Mouse (Mus musculus) olfactory bulb, adult 2 months (tissue): Measurements from ENCODE around the gene Ccn5. TPM values are rescaled to one million over a fixed set of nuclear protein-coding genes. Genes with fewer than 3 reads are reported as not detected.

Experiments used
- H3K27ac ChIP-seq: fragments of 200-500 bp; 2 replicates; pipeline ENCODE4 v1.5.1; 2012; ENCODE audit warnings: low read depth, low read length; ENCODE audit not compliant: insufficient read depth
- H3K4me1 ChIP-seq: fragments of 200-500 bp; 2 replicates; pipeline ENCODE4 v1.6.1; 2012; ENCODE audit warnings: low read length; ENCODE audit not compliant: control insufficient read depth, insufficient read depth
- H3K4me3 ChIP-seq: fragments of 200-500 bp; 2 replicates; pipeline ENCODE4 v1.5.1; 2012; ENCODE audit warnings: mild to moderate bottlenecking, low read depth, low read length, moderate library complexity; ENCODE audit not compliant: insufficient read depth
- CTCF ChIP-seq: fragments of 200-500 bp; IDR thresholded peaks from 2 replicates; pipeline ENCODE4 v1.5.1; 2012; ENCODE audit warnings: low read depth, mild to moderate bottlenecking, low read length, moderate library complexity; ENCODE audit not compliant: insufficient read depth
- POLR2A ChIP-seq: fragments of 200-500 bp; IDR thresholded peaks from 2 replicates; pipeline ENCODE4 v1.6.1; 2012; ENCODE audit warnings: mild to moderate bottlenecking, low read depth, low read length, moderate library complexity; ENCODE audit not compliant: insufficient read depth
- WGBS: fragments of 180-500 bp; shearing (Covaris S2); methylation state at CpG from one replicate; pipeline ENCODE4 v1.1.7; 2018; 5-methylcytosine and 5-hydroxymethylcytosine counted together
- polyA plus RNA-seq: library from polyadenylated mRNA; stranded (reverse); fragments of >200 nt; gene quantifications from 2 replicates; pipeline ENCODE4 v1.2.4, GENCODE M21; 2012; ENCODE audit warnings: low replicate concordance; ENCODE audit not compliant: missing spikeins, insufficient read depth, insufficient read length

The Ccn5 gene
- polyA plus RNA-seq, 1 experiment: not detected

- WGBS: 80% methylated on average over 5 of the region's 5 CpGs
Observed at GRCm38 (mm10) chr2:163801406-163801805, 19.3 kb upstream of the Ccn5 start.

GRCm38 (mm10) chr2:163803838-163804237 lies 16.8 kb upstream of the Ccn5 start:
- 91% methylated on average over 5 of the region's 5 CpGs for WGBS
- Histone ChIP-seq H3K4me3 (no peak overlapping the region), H3K4me1 (peaks cover 3% of the 10 kb centered on the region), H3K27ac (no peak overlapping the region)
- TF ChIP-seq CTCF: no peak
- TF ChIP-seq POLR2A: no peak

More at GRCm38 (mm10) chr2:163801406-163801805, 19.3 kb upstream of the Ccn5 start:
- Histone ChIP-seq H3K4me3 (no peak overlapping the region), H3K4me1 (peaks cover 3% of the 10 kb centered on the region), H3K27ac (no peak overlapping the region)
- TF ChIP-seq CTCF (no peak), POLR2A (no peak)

GRCm38 (mm10) chr2:163809166-163809565 lies 11.5 kb upstream of the Ccn5 start:
- TF ChIP-seq POLR2A: no peak
- TF ChIP-seq CTCF: no peak
- H3K4me1 ChIP-seq: peaks cover 17% of the 10 kb centered on the region
- no peak overlapping the region for H3K4me3 ChIP-seq
- no peak overlapping the region for H3K27ac ChIP-seq
- WGBS: 84% methylated on average over 4 of the region's 4 CpGs

GRCm38 (mm10) chr2:163809704-163810103 lies 11.0 kb upstream of the Ccn5 start:
- H3K27ac ChIP-seq: no peak overlapping the region
- WGBS: 74% methylated on average over 7 of the region's 7 CpGs
- peaks cover 17% of the 10 kb centered on the region for H3K4me1 ChIP-seq
- no peak for TF ChIP-seq CTCF
- no peak for TF ChIP-seq POLR2A
- H3K4me3 ChIP-seq: no peak overlapping the region

GRCm38 (mm10) chr2:163813077-163813476 lies 7.6 kb upstream of the Ccn5 start:
- Histone ChIP-seq H3K4me1 (peaks cover 22% of the 10 kb centered on the region), H3K4me3 (no peak overlapping the region), H3K27ac (no peak overlapping the region; the same call in 1 of the 2 replicates)
- TF ChIP-seq POLR2A (no peak), CTCF (no peak)
- WGBS: 31% methylated on average over 5 of the region's 5 CpGs

- WGBS: 75% methylated on average over 9 of the region's 9 CpGs
- H3K4me1 ChIP-seq: peaks cover 22% of the 10 kb centered on the region
- no peak overlapping the region for H3K4me3 ChIP-seq
- TF ChIP-seq POLR2A (no peak), CTCF (no peak)
- H3K27ac ChIP-seq: no peak overlapping the region
Observed at GRCm38 (mm10) chr2:163814739-163815465, 5.8 kb upstream of the Ccn5 start.

GRCm38 (mm10) chr2:163823248-163823647 lies 2.6 kb downstream of the Ccn5 start:
- H3K27ac ChIP-seq: no peak overlapping the region
- no peak for TF ChIP-seq POLR2A
- TF ChIP-seq CTCF: peak; percentile 93
- H3K4me3 ChIP-seq: no peak overlapping the region
- H3K4me1 ChIP-seq: peaks cover 4% of the 10 kb centered on the region; the same call in 1 of the 2 replicates
- WGBS: 8% methylated on average over 4 of the region's 4 CpGs

GRCm38 (mm10) chr2:163823771-163824170 lies 3.1 kb downstream of the Ccn5 start:
- TF ChIP-seq CTCF (no peak), POLR2A (no peak)
- Histone ChIP-seq H3K27ac (no peak overlapping the region), H3K4me3 (no peak overlapping the region), H3K4me1 (peaks cover 4% of the 10 kb centered on the region; the same call in 1 of the 2 replicates)
- 51% methylated on average over 11 of the region's 11 CpGs for WGBS

- TF ChIP-seq POLR2A (no peak), CTCF (no peak)
- no peak overlapping the region for H3K27ac ChIP-seq
- H3K4me1 ChIP-seq: no peaks in the 10 kb centered on the region
- 85% methylated on average over 1 of the region's 1 CpGs for WGBS
- no peak overlapping the region for H3K4me3 ChIP-seq
Observed at GRCm38 (mm10) chr2:163825861-163826260, 5.2 kb downstream of the Ccn5 start.
